14 mouse cellular contexts compared by ENCODE assay signal in genomic region chr3:47469860-47470259, GRCm38 (mm10).
"Had no signal": no experiment of that assay in that cellular context is flagged by ENCODE, and none has a peak within 500 bp of the region (broad histone marks: within the 10 kb centered on the region; RNA-seq: fewer than 3 reads in every experiment).

No protein-coding gene starts in this region.

- H3K9ac ChIP-seq: limb, embryonic 15.5 days; liver, embryonic 12.5 days; liver, embryonic 14.5 days; midbrain, embryonic 13.5 days; midbrain, embryonic 15.5 days; neural tube, embryonic 12.5 days had no signal

- H3K36me3 ChIP-seq: limb, embryonic 15.5 days; liver, embryonic 12.5 days; midbrain, embryonic 13.5 days; midbrain, embryonic 15.5 days; neural tube, embryonic 12.5 days had no signal

- H3K4me2 ChIP-seq: limb, embryonic 15.5 days; liver, embryonic 12.5 days; midbrain, embryonic 11.5 days; midbrain, embryonic 13.5 days; midbrain, embryonic 15.5 days; neural tube, embryonic 12.5 days had no signal

- H3K27me3 ChIP-seq: limb, embryonic 15.5 days; liver, embryonic 12.5 days; midbrain, embryonic 13.5 days; midbrain, embryonic 15.5 days; neural tube, embryonic 12.5 days had no signal

- DNase-seq: lung, adult 2 months; lung, postnatal 10 days; lung, postnatal 4 days; right cerebral cortex, postnatal 14 days; thymus, adult 2 months; thymus, postnatal 25 days; thymus, postnatal 4 days had no signal

- H3K9me3 ChIP-seq: limb, embryonic 15.5 days; liver, embryonic 12.5 days; midbrain, embryonic 13.5 days; midbrain, embryonic 15.5 days; neural tube, embryonic 12.5 days had no signal

- ATAC-seq: liver, embryonic 12.5 days; midbrain, embryonic 13.5 days; midbrain, embryonic 15.5 days had no signal

- H3K27ac ChIP-seq: limb, embryonic 15.5 days; liver, embryonic 12.5 days; liver, embryonic 14.5 days; midbrain, embryonic 13.5 days; midbrain, embryonic 15.5 days; neural tube, embryonic 12.5 days had no signal

- H3K4me3 ChIP-seq: limb, embryonic 15.5 days; liver, embryonic 12.5 days; midbrain, embryonic 13.5 days; midbrain, embryonic 15.5 days; neural tube, embryonic 12.5 days had no signal

- H3K4me1 ChIP-seq: limb, embryonic 15.5 days; liver, embryonic 12.5 days; midbrain, embryonic 13.5 days; midbrain, embryonic 15.5 days; neural tube, embryonic 12.5 days had no signal
